Mouse (Mus musculus) ES-Bruce4 (cell line): Measurements from ENCODE around the gene Gm49416. TPM values are rescaled to one million over a fixed set of nuclear protein-coding genes. Genes with fewer than 3 reads are reported as not detected.

Source experiments
- H3K27ac ChIP-seq: 2 replicates; pipeline ENCODE4 v1.5.1; 2012; ENCODE audit warnings: low read length, inconsistent platforms; ENCODE audit not compliant: insufficient read depth
- H3K27me3 ChIP-seq: 2 replicates; pipeline ENCODE4 v1.6.1; 2012; ENCODE audit warnings: mild to moderate bottlenecking, low read length, inconsistent platforms; ENCODE audit not compliant: control insufficient read depth, poor library complexity, insufficient read depth, severe bottlenecking
- H3K36me3 ChIP-seq: 2 replicates; pipeline ENCODE4 v1.6.1; 2012; ENCODE audit warnings: inconsistent platforms, mild to moderate bottlenecking, low read length, moderate library complexity; ENCODE audit not compliant: control insufficient read depth, poor library complexity, insufficient read depth, severe bottlenecking
- H3K4me1 ChIP-seq: one replicate; pipeline ENCODE4 v1.8.1; 2011; ENCODE audit warnings: low read length; ENCODE audit not compliant: control insufficient read depth, insufficient read depth
- H3K4me3 ChIP-seq: 2 replicates; pipeline ENCODE4 v1.5.1; 2011; ENCODE audit warnings: low read depth, mild to moderate bottlenecking, low read length
- H3K9ac ChIP-seq: 2 replicates; pipeline ENCODE4 v1.6.1; 2012; ENCODE audit warnings: low read depth, mild to moderate bottlenecking, inconsistent platforms; ENCODE audit not compliant: poor library complexity, severe bottlenecking
- H3K9me3 ChIP-seq: replicated peaks from 2 replicates; pipeline ENCODE4 v1.6.1; 2012; ENCODE audit warnings: mild to moderate bottlenecking, low read length, inconsistent platforms; ENCODE audit not compliant: control insufficient read depth, poor library complexity, insufficient read depth, severe bottlenecking
- CTCF ChIP-seq: IDR thresholded peaks from one replicate; pipeline ENCODE4 v1.8.1; 2011; ENCODE audit warnings: low read depth, low read length
- EP300 ChIP-seq: IDR thresholded peaks from 2 replicates; pipeline ENCODE4 v1.6.1; 2011; ENCODE audit warnings: low read depth, low read length; ENCODE audit not compliant: insufficient read depth
- POLR2A ChIP-seq: IDR thresholded peaks from one replicate; pipeline ENCODE4 v1.8.1; 2011; ENCODE audit warnings: low read length; ENCODE audit not compliant: insufficient read depth
- polyA plus RNA-seq: library from polyadenylated mRNA; stranded (reverse); fragments of >200 nt; gene quantifications from 2 replicates; pipeline ENCODE4 v1.2.4, GENCODE M21; 2011; ENCODE audit warnings: low read depth; ENCODE audit not compliant: missing spikeins, insufficient read depth, insufficient read length

Gene Gm49416
- polyA plus RNA-seq, 1 experiment = 11.9 TPM

GRCm38 (mm10) chr19:8914212-8914611 lies 25.5 kb downstream of the Gm49416 start:
- Histone ChIP-seq H3K4me3 (no peak overlapping the region), H3K4me1 (no peaks in the 10 kb centered on the region), H3K27me3 (no peaks in the 10 kb centered on the region), H3K9me3 (no peaks in the 10 kb centered on the region), H3K27ac (no peak overlapping the region), H3K9ac (no peak overlapping the region), H3K36me3 (peaks cover 69% of the 10 kb centered on the region)
- no peak for TF ChIP-seq CTCF
- TF ChIP-seq EP300 = no peak

DNA sequence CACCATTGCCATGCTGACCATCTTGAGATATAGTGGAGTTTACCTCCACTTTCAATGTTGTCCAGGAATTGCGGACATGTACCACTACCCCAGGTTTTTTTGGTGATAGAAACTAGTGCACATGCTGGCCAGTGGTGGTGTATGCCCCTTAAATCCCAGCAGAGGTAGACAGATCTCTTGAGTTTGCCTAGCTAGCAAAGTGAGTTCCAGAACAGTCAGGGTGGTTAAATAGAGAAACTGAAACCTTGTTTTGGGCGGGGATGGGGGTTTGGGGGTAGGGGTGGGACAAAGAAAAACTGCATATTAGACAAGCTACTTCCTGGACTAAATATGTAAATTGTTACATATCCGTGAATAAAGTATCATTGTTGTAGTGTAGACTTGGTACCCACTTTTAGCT lies 30.3 kb downstream of the Gm49416 start:
- Histone ChIP-seq H3K36me3 (peaks cover 29% of the 10 kb centered on the region), H3K27me3 (no peaks in the 10 kb centered on the region), H3K4me3 (no peak overlapping the region), H3K27ac (peak overlapping the region; percentile 77; the same call in 1 of the 2 replicates), H3K9me3 (no peaks in the 10 kb centered on the region), H3K9ac (peak overlapping the region; percentile 65), H3K4me1 (peaks cover 2% of the 10 kb centered on the region)
- TF ChIP-seq EP300 (no peak), CTCF (no peak), POLR2A (no peak)

DNA sequence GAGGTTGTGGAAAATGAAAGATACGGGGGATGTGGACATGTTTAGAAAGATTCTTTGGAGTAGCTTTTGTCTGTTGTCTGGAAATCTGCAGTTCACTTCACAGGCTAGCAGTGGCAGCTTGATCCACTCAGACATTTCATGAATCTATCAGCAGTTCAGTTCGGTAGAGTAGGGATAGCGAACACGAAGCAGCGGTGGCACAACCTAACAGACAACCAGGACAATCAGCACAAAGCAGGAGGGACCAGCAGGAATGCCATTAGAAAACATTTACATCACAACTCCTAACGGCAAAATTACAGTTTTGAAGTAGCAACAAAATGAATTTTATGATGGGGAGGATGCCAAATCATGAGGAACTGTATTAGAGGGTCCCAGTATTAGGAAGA lies 31.0 kb downstream of the Gm49416 start:
- H3K4me3 ChIP-seq = 0 out of 2 replicates have a peak overlapping the region, but pooled peaks have one; percentile 30
- no peaks in the 10 kb centered on the region for H3K27me3 ChIP-seq
- H3K9ac ChIP-seq = peak overlapping the region; percentile 65
- TF ChIP-seq EP300 (no peak), CTCF (no peak), POLR2A (no peak)
- H3K9me3 ChIP-seq = no peaks in the 10 kb centered on the region
- H3K36me3 ChIP-seq = peaks cover 22% of the 10 kb centered on the region
- H3K27ac ChIP-seq = peak overlapping the region; percentile 77
- peaks cover 2% of the 10 kb centered on the region for H3K4me1 ChIP-seq

DNA sequence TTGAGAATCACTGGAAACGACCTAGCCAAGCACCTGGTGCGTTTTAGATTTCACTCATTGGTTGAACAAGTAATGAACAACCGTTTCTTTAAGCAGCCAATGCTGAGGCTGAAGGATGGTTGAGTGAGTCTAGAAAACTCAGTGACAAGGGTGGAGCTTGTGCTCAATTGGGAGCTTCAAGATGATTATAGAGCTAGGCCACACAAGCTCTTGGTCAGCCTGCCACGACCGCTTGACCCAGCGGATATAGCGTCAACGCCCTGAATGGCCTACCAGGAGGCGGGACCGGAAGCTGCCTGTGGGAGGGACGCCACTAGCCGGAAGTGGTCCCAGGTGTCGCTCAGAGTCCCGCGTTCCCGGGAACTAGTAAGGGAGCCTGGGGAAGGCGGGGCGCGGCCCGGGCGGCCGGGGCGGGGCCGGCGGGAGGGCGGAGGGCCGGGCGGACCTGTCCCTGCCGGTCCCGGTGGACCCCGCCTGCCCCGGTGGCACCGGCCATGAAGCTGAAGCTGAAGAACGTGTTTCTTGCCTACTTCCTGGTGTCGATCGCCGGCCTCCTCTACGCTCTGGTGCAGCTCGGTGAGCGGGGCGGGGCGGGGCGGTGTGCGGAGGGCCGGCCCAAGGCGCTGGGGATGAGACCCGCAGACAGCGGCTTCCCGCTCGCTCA lies 31.5 kb downstream of the Gm49416 start, which contains the start of gene B3gat3:
TSS of gene B3gat3 (plus strand) at position 302 of the 664 bp plus-strand sequence.
- H3K4me3 ChIP-seq = peak within 1 kb of the TSS; percentile 78
- 0 out of 2 replicates have a peak, but pooled peaks have one; percentile 15 for TF ChIP-seq EP300
- no peak for TF ChIP-seq CTCF
- TF ChIP-seq POLR2A = peak; percentile 80
- H3K27ac ChIP-seq = peak within 1 kb of the TSS; percentile 77
- H3K27me3 ChIP-seq = no peaks in the 10 kb centered on the region
- H3K4me1 ChIP-seq = peaks cover 2% of the 10 kb centered on the region
- H3K9ac ChIP-seq = peak within 1 kb of the TSS; percentile 65
- H3K9me3 ChIP-seq = no peaks in the 10 kb centered on the region
- peaks cover 17% of the 10 kb centered on the region for H3K36me3 ChIP-seq

GRCm38 (mm10) chr19:8920836-8921291 lies 32.1 kb downstream of the Gm49416 start:
- Histone ChIP-seq H3K36me3 (peaks cover 10% of the 10 kb centered on the region), H3K4me1 (peaks cover 2% of the 10 kb centered on the region), H3K27me3 (no peaks in the 10 kb centered on the region), H3K27ac (no peak overlapping the region), H3K9me3 (no peaks in the 10 kb centered on the region), H3K4me3 (peak overlapping the region; percentile 78), H3K9ac (peak overlapping the region; percentile 65)
- TF ChIP-seq EP300 = no peak
- TF ChIP-seq POLR2A = no peak
- no peak for TF ChIP-seq CTCF

DNA sequence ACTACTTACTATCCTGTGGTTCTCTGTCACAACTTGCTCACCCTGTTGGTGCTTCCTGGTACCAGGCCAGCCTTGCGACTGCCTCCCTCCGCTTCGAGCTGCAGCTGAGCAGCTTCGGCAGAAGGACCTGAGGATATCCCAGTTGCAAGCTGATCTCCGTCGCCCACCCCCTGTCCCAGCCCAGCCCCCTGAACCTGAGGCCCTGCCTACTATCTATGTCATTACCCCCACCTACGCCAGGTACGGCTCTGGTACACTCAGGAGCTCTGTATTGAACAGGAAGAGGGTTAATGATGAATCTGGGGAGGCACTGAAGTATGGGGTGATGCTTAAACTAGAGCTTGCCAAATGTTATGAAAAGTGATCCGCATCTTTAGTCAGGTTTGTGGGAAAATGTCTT lies 33.0 kb downstream of the Gm49416 start:
- TF ChIP-seq EP300 (no peak), POLR2A (no peak), CTCF (no peak)
- Histone ChIP-seq H3K4me1 (peaks cover 2% of the 10 kb centered on the region), H3K4me3 (no peak overlapping the region), H3K9ac (no peak overlapping the region), H3K27ac (no peak overlapping the region), H3K36me3 (peaks cover 4% of the 10 kb centered on the region; the same call in 1 of the 2 replicates), H3K9me3 (no peaks in the 10 kb centered on the region), H3K27me3 (no peaks in the 10 kb centered on the region)
